Mouse (Mus musculus) thymus, adult 2 months (tissue): ENCODE measurements around the gene Gm17720. TPM values are rescaled to one million over a fixed set of nuclear protein-coding genes. Genes with fewer than 3 reads are reported as not detected.

Experiments used
- DNase-seq: peaks from one replicate; pipeline ENCODE4 v3.0.0; 2021
- H3K27ac ChIP-seq: fragments of 200-500 bp; 2 replicates; pipeline ENCODE4 v1.5.1; 2012; ENCODE audit warnings: low read length, control low read depth; ENCODE audit not compliant: control insufficient read depth, insufficient read depth
- H3K27me3 ChIP-seq: fragments of 200-500 bp; 2 replicates; pipeline ENCODE4 v1.6.1; 2012; ENCODE audit warnings: mild to moderate bottlenecking, low read length, moderate library complexity, mixed read lengths; ENCODE audit not compliant: control insufficient read depth, insufficient read depth
- H3K36me3 ChIP-seq: fragments of 200-500 bp; 2 replicates; pipeline ENCODE4 v1.6.1; 2012; ENCODE audit warnings: mild to moderate bottlenecking, low read length, moderate library complexity; ENCODE audit not compliant: control insufficient read depth, insufficient read depth
- H3K4me1 ChIP-seq: fragments of 200-500 bp; replicated peaks from 2 replicates; pipeline ENCODE4 v1.6.1; 2012; ENCODE audit warnings: low read length; ENCODE audit not compliant: control insufficient read depth, insufficient read depth
- H3K4me3 ChIP-seq: fragments of 200-500 bp; 2 replicates; pipeline ENCODE4 v1.5.1; 2012; ENCODE audit warnings: mild to moderate bottlenecking, low read length, control low read depth, moderate library complexity; ENCODE audit not compliant: control insufficient read depth, insufficient read depth
- CTCF ChIP-seq: fragments of 200-500 bp; IDR thresholded peaks from 2 replicates; pipeline ENCODE4 v1.5.1; 2012; ENCODE audit warnings: mild to moderate bottlenecking, control low read depth, low read length, moderate library complexity, borderline replicate concordance; ENCODE audit not compliant: control insufficient read depth, poor library complexity, insufficient read depth; ENCODE audit errors: extremely low read depth
- POLR2A ChIP-seq: fragments of 200-500 bp; IDR thresholded peaks from 2 replicates; pipeline ENCODE4 v1.6.1; 2012; ENCODE audit warnings: mild to moderate bottlenecking, low read length, control low read depth, moderate library complexity; ENCODE audit not compliant: control insufficient read depth, poor library complexity, insufficient read depth; ENCODE audit errors: extremely low read depth
- WGBS: fragments of 180-500 bp; shearing (Covaris S2); methylation state at CpG from one replicate; pipeline ENCODE4 v1.1.7; 2018; 5-methylcytosine and 5-hydroxymethylcytosine counted together
- polyA plus RNA-seq: library from polyadenylated mRNA; depleted of rRNA; stranded (reverse); fragments of >200 nt; gene quantifications from 2 replicates; pipeline ENCODE4 v1.2.3, GENCODE M21; 2012

The Gm17720 gene
- polyA plus RNA-seq, 1 experiment = not detected

DNA sequence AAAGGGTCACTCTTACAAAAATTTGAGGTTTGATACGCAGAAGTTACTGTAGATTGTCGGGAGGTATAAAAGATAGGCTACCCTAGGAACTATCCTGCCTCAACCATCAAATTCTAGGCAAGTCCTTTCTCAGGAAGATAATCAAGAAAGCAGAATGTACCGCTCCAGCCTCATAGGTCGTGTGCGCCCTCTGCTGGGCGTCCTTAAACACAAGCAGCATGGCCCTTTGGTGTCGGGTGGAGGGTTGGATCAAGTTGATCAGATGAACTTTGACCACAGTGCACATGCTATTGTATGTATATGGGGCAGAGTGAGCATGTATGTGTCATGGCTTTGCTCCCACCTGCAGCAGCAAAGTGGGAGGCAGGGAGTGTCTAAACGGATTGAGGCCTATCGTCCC lies 31.0 kb downstream of the Gm17720 start:
- H3K27ac ChIP-seq = no peak overlapping the region
- no peak overlapping the region for H3K4me3 ChIP-seq
- H3K27me3 ChIP-seq = no peaks in the 10 kb centered on the region

DNA sequence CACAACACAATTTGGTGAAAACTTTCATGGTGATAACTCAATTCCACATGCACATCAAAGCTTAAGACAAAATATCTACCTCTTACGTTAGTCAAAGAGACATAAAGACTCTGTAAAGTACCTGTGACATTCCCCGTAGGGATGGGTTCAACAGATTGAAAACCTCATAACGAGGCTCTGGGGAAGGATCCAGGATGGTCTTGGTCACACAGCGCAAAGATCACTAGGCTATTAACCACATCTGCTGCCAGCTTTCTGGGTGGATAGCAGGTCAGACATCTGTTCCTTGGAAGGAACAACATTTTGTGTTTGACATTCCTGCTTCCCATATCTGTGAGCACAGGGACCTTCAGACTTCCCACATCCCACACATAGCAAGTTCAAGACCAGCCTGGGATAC lies 32.8 kb downstream of the Gm17720 start:
- H3K4me1 ChIP-seq = no peaks in the 10 kb centered on the region
- H3K36me3 ChIP-seq = no peaks in the 10 kb centered on the region
- no peaks in the 10 kb centered on the region for H3K27me3 ChIP-seq
- WGBS = 90% methylated on average over 4 of the region's 4 CpGs
- H3K4me3 ChIP-seq = no peak overlapping the region
- H3K27ac ChIP-seq = no peak overlapping the region
- DNase-seq = no peak
- TF ChIP-seq CTCF (no peak), POLR2A (no peak)

More for the DNA sequence above, 31.0 kb downstream of the Gm17720 start:
- Histone ChIP-seq H3K4me1 (no peaks in the 10 kb centered on the region), H3K36me3 (no peaks in the 10 kb centered on the region)
- peak; percentile 11 for DNase-seq
- WGBS = 20% methylated on average over 9 of the region's 9 CpGs
- TF ChIP-seq POLR2A (no peak), CTCF (peak; percentile 60; the same call in 1 of the 2 replicates)

DNA sequence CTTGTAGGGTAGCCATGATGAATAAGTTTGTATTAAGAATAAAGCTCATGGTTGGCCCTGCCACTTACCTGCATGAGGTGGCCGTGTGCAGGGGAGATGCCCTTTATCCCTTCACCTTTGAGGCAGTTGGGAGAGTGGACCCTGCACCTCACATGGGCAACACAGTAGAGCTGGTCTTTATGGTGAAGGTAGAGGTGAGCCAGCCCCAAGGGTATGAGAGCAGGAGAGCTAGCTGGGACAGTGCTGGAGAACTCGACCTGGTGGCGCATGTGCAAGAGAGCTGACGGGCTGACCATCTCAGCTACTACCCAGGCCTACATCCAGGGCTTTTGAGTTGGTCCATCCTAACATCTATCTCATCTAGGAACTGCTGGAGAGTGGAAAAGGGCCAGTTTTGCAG lies 36.9 kb downstream of the Gm17720 start:
- TF ChIP-seq CTCF (no peak), POLR2A (no peak)
- H3K27me3 ChIP-seq = no peaks in the 10 kb centered on the region
- DNase-seq = no peak
- H3K36me3 ChIP-seq = no peaks in the 10 kb centered on the region
- no peaks in the 10 kb centered on the region for H3K4me1 ChIP-seq
- H3K4me3 ChIP-seq = no peak overlapping the region
- WGBS = 94% methylated on average over 4 of the region's 4 CpGs
- H3K27ac ChIP-seq = no peak overlapping the region

DNA sequence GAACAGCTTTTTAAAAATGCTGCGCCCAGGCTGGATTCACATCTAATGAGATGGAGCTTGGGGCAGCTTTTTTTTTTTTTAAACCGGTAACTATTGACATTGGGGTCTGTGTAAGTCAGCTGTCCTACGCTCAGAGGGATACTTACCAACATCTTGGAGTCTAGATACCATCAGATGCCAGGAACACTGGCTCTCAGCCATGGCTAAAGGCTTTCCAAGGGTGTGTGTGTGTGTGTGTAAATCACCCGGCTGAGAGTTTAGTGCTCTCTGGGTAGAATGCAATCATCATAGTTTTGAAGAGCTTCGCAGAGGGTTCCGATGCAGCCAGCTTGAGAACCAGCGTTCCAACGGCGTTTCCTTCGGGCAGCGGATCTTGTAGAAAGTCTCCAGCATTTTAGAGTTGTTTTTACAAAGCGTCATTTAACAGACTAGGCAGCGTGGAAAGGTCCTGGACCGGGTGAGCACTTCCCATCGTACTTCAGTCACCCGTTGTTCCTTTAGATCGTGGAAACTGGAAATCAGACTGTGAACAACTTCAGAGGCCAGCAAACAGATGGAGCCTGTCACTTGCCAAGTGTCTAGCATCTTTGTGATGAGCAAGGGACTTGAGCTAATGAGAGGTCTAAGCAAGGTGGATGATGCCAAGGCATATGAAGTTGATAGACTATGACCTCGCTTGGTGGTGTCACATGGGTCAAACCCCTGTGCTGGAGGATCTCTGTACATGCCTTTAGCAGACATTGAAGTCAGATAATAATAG lies 37.8 kb downstream of the Gm17720 start:
- 94% methylated on average over 18 of the region's 18 CpGs for WGBS
- H3K27ac ChIP-seq = no peak overlapping the region
- H3K4me1 ChIP-seq = no peaks in the 10 kb centered on the region
- DNase-seq = no peak
- no peaks in the 10 kb centered on the region for H3K27me3 ChIP-seq
- no peak overlapping the region for H3K4me3 ChIP-seq
- TF ChIP-seq POLR2A (no peak), CTCF (no peak)
- no peaks in the 10 kb centered on the region for H3K36me3 ChIP-seq

DNA sequence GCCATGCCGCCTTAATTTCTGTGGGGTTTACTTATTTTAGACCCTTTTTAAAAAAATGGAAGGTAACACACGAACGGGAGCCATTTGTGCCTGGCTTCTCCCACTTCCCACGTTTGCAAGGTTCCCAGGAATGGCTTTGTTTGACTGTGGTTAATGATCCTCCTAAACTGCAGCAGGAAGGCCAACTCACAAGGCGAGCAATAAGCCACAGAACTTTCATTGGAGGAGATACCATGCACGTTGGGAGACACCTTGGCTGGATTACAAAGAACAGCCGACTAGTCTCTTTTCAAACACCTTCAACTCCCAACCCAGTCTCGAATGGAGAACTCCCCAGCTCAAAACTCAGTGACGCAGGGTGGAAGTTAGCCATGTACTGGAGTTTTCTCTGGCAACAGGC lies 38.4 kb downstream of the Gm17720 start:
- H3K27ac ChIP-seq = no peak overlapping the region
- DNase-seq = no peak
- 85% methylated on average over 9 of the region's 9 CpGs for WGBS

DNA sequence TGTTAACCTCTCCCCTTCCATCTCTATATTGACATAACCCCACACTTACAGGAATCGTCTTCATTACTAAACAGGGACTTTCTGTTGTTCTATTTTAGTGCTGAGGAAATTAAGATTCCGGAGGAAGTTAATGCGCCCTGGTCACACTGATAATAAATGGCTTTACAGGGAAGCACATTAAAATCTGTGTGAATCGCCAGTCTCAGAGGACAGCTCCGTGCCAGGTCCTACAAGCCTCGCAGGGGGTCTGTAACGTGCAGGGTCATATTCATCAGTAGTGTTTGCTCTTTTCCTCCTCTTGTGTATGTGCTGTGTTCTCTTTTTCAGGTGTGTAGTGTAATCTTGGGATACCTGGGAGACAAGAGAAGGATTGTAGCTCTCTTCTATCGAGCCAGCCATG lies 44.3 kb downstream of the Gm17720 start:
- Histone ChIP-seq H3K4me1 (no peaks in the 10 kb centered on the region), H3K27me3 (no peaks in the 10 kb centered on the region), H3K4me3 (no peak overlapping the region), H3K36me3 (no peaks in the 10 kb centered on the region), H3K27ac (no peak overlapping the region)
- no peak for DNase-seq
- WGBS = 72% methylated on average over 8 of the region's 8 CpGs
- no peak for TF ChIP-seq POLR2A
- no peak for TF ChIP-seq CTCF

More for the DNA sequence above, 38.4 kb downstream of the Gm17720 start:
- no peak for TF ChIP-seq POLR2A
- no peak for TF ChIP-seq CTCF
- Histone ChIP-seq H3K27me3 (no peaks in the 10 kb centered on the region), H3K4me3 (no peak overlapping the region), H3K4me1 (no peaks in the 10 kb centered on the region), H3K36me3 (no peaks in the 10 kb centered on the region)
